Mouse (Mus musculus): ENCODE measurements around the gene Fam110c.
"Not testable (repeated sequence)": the region's sequence is repeated elsewhere in the genome, so short reads cannot be mapped to it uniquely, and the experiment has no call there.

DNA sequence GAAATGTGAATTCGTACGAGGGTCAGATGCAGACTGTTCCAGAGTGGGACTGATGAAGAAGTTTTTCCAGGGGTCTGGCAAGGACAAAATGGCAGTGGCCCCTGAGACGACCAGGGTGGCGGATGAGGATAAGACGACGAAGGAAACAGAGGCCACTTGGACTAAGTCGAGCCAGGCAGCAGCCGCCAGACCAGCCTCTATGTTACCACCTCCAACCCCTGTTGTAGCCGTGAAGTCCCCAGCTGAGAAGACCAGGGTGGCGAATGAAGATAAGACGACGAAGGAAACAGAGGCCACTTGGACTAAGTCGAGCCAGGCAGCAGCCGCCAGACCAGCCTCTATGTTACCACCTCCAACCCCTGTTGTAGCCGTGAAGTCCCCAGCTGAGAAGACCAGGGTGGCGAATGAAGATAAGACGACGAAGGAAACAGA, 710 bp downstream of the Fam110c start:
- TF ChIP-seq CTCF (IDR thresholded peaks at IDR 0.05; ENCODE audit: borderline replicate concordance, control insufficient read depth, extremely low read depth, insufficient read depth, low read length, poor library complexity); POLR2A (IDR thresholded peaks at IDR 0.05; ENCODE audit: control insufficient read depth, extremely low read depth, insufficient read depth, low read length, poor library complexity): not testable (repeated sequence)

All from thymus, adult 2 months (tissue).